Mouse (Mus musculus) kidney, embryonic 16.5 days (tissue): ENCODE measurements at regions not wholly inside any gene's neighbourhood (a gene's known extent, or its start where the extent isn't known, plus 50 kb on each side); places are given as distances from the start of the nearest gene placed in this dataset.
"Not testable (repeated sequence)": the region's sequence is repeated elsewhere in the genome, so short reads cannot be mapped to it uniquely, and the experiment has no call there.

Experiments used
- ATAC-seq: fragments of 200-750 bp; cut with Nextera tagmentation; 2 replicates; pipeline ENCODE4 v1.8.0; 2017; ENCODE audit warnings: moderate TSS enrichment; ENCODE audit not compliant: low FRiP score, low TSS enrichment
- H3K27ac ChIP-seq: fragments of 300-500 bp; sonication (generic); 2 replicates; pipeline ENCODE4 v1.5.1; 2014; ENCODE audit warnings: low read length
- H3K27me3 ChIP-seq: fragments of 300-500 bp; sonication (generic); 2 replicates; pipeline ENCODE4 v1.6.1; 2014; ENCODE audit warnings: low read length, control low read depth, mixed read lengths; ENCODE audit not compliant: insufficient read depth
- H3K36me3 ChIP-seq: fragments of 300-500 bp; sonication (generic); 2 replicates; pipeline ENCODE4 v1.6.1; 2014; ENCODE audit warnings: low read length, control low read depth, mixed read lengths; ENCODE audit not compliant: insufficient read depth
- H3K4me1 ChIP-seq: fragments of 300-500 bp; sonication (generic); 2 replicates; pipeline ENCODE4 v1.6.1; 2014; ENCODE audit warnings: low read length, control low read depth, mixed read lengths; ENCODE audit not compliant: insufficient read depth
- H3K4me2 ChIP-seq: fragments of 300-500 bp; sonication (generic); replicated peaks from 2 replicates; pipeline ENCODE4 v1.6.1; 2014; ENCODE audit warnings: low read depth, low read length
- H3K4me3 ChIP-seq: fragments of 300-500 bp; sonication (generic); 2 replicates; pipeline ENCODE4 v1.5.1; 2014; ENCODE audit warnings: mild to moderate bottlenecking, low read length
- H3K9ac ChIP-seq: fragments of 300-500 bp; sonication (generic); replicated peaks from 2 replicates; pipeline ENCODE4 v1.6.1; 2014; ENCODE audit warnings: low read length
- H3K9me3 ChIP-seq: fragments of 300-500 bp; sonication (generic); 2 replicates; pipeline ENCODE4 v1.6.1; 2016; ENCODE audit warnings: low read length, control low read depth
- WGBS: fragments of 180-500 bp; shearing (Covaris S2); extraction: QIAGEN DNeasy Blood & Tissue Kit; methylation state at CpG from one replicate; pipeline ENCODE4 v1.1.7; 2014; 5-methylcytosine and 5-hydroxymethylcytosine counted together

GRCm38 (mm10) chr9:98234731-98235130 is 52.5 kb upstream of the Nmnat3 start:
- not testable (repeated sequence) for H3K9ac ChIP-seq, H3K4me3 ChIP-seq, H3K27ac ChIP-seq, H3K4me2 ChIP-seq, ATAC-seq, H3K9me3 ChIP-seq, H3K36me3 ChIP-seq, H3K4me1 ChIP-seq, H3K27me3 ChIP-seq
- WGBS: 38% methylated on average over 2 of the region's 2 CpGs
